Mouse (Mus musculus): ENCODE results near the gene Grid1. TPM values are rescaled to one million over a fixed set of nuclear protein-coding genes. Genes with fewer than 3 reads are reported as not detected.

Gene Grid1
- polyA plus RNA-seq, 1 experiment = not detected

- no peak overlapping the region for H3K4me3 ChIP-seq (ENCODE audit: insufficient read depth, low read depth, low read length)
- no peak overlapping the region for H3K27ac ChIP-seq (replicated peaks; ENCODE audit: low read depth, low read length)
Observed at GRCm38 (mm10) chr14:35519402-35519801, 699.5 kb downstream of the Grid1 start.

GRCm38 (mm10) chr14:35538835-35539234 is 718.9 kb downstream of the Grid1 start:
- Histone ChIP-seq H3K4me3 (ENCODE audit: insufficient read depth, low read depth, low read length) (no peak overlapping the region), H3K27ac (replicated peaks; ENCODE audit: low read depth, low read length) (no peak overlapping the region), H3K4me1 (ENCODE audit: control insufficient read depth, insufficient read depth, insufficient read length, low read length) (no peaks in the 10 kb centered on the region)

More at GRCm38 (mm10) chr14:35519402-35519801, 699.5 kb downstream of the Grid1 start:
- H3K4me1 ChIP-seq (ENCODE audit: control insufficient read depth, insufficient read depth, insufficient read length, low read length) = no peaks in the 10 kb centered on the region

- H3K4me3 ChIP-seq (ENCODE audit: insufficient read depth, low read depth, low read length) = no peak overlapping the region
- no peaks in the 10 kb centered on the region for H3K4me1 ChIP-seq (ENCODE audit: control insufficient read depth, insufficient read depth, insufficient read length, low read length)
- no peak overlapping the region for H3K27ac ChIP-seq (replicated peaks; ENCODE audit: low read depth, low read length)
Observed at GRCm38 (mm10) chr14:35541254-35541991, 721.5 kb downstream of the Grid1 start.

DNA sequence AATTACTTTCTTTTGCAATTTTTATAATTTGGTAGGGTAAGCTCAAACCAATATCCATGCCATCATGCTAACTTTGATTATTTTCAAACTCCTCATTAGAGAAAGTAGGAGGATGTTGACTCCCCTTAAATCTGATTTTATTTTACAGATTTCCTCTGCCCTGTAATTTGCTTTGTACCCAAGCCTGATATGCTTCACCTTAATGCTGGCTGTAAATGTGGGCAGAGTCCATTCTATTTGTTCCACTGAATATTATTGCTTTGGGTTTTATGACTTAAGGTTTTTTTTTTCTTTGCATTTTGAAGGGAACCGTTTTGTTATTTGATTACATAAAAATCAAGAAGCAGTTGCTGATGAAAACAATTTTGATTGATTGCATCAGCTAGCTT is 722.1 kb downstream of the Grid1 start:
- H3K4me1 ChIP-seq (ENCODE audit: control insufficient read depth, insufficient read depth, insufficient read length, low read length) = no peaks in the 10 kb centered on the region
- H3K27ac ChIP-seq (replicated peaks; ENCODE audit: low read depth, low read length) = no peak overlapping the region
- H3K4me3 ChIP-seq (ENCODE audit: insufficient read depth, low read depth, low read length) = no peak overlapping the region

- no peak overlapping the region for H3K27ac ChIP-seq (replicated peaks; ENCODE audit: low read depth, low read length)
Observed at GRCm38 (mm10) chr14:35554288-35554687, 734.4 kb downstream of the Grid1 start.

DNA sequence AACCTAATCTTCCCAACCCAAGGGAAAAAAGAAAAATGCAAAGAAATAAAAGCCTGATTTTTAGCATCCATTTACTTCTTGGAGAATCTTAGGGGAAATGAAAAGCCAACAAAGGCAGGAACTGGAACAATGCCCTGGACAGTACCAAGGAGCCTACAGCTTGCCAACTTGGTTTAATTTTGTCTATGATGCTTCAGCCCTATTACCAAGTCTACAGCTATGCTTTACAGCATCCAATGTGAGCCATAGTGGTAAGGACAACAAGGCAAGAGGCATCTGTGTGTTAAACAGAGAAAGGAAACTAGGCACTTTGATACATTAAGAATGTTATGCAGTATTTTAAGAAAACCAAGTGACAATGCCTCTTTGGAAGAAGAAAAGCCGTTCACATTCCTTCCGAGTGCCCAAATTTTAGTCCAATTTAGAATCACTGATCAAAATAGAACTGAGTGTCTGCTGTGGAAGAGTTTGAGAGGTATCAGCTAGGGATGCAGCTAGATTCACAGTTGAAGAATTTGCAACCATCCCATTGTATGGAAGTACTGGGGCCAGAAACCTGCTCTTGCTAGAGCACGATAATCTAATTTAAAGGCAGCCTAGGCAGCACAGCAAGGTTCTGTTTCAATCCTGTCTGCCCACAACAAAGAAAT is 741.5 kb downstream of the Grid1 start:
- no peak overlapping the region for H3K4me3 ChIP-seq (ENCODE audit: insufficient read depth, low read depth, low read length)
- no peak overlapping the region for H3K27ac ChIP-seq (replicated peaks; ENCODE audit: low read depth, low read length)
- H3K4me1 ChIP-seq (ENCODE audit: control insufficient read depth, insufficient read depth, insufficient read length, low read length) = no peaks in the 10 kb centered on the region

More at GRCm38 (mm10) chr14:35554288-35554687, 734.4 kb downstream of the Grid1 start:
- Histone ChIP-seq H3K4me3 (ENCODE audit: insufficient read depth, low read depth, low read length) (no peak overlapping the region), H3K4me1 (ENCODE audit: control insufficient read depth, insufficient read depth, insufficient read length, low read length) (no peaks in the 10 kb centered on the region)

DNA sequence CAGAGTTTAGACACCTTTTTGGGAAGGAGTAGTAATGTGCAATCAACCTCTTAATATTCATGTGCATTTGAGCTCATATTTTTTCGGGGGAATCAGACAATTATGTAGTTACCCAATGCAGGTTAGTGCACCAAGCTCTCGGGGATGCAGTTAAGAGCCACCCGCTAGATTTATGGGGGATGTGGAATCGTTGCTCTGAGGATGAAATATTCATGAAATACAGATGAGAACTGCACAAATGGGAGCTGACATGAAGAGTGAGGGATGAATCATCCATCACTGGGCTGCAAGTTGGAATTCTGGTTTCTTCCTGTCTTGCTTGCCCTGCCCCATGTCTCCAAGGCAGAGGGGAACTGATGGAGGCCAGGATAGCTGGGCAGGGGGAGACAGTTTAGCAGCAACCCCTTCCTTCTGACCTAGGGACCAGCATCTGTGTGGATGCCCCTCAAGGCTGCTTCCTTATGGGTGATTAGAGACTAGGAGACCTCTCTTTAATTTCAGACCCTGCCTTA is 753.1 kb downstream of the Grid1 start:
- H3K4me1 ChIP-seq (ENCODE audit: control insufficient read depth, insufficient read depth, insufficient read length, low read length) = no peaks in the 10 kb centered on the region
- H3K4me3 ChIP-seq (ENCODE audit: insufficient read depth, low read depth, low read length) = no peak overlapping the region
- no peak overlapping the region for H3K27ac ChIP-seq (replicated peaks; ENCODE audit: low read depth, low read length)

DNA sequence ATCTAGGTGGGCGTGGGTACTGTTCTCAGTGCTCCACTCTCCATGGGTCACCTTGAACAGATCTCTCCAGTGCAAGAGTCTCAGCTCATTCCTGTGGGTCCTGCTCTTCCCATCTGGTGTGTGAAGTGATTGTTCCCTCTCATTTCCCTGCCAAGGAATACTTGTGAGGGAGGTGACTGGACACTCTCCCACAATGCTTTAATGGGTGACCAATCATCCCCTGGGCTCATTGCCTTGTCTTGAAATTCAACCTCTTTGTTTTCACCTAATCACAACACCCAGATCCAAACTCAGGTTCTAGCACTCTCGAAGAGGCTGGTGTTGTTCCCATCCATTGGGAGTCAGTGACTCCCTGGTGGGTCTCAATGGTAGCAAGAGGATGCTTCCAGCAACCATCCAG is 754.6 kb downstream of the Grid1 start:
- Histone ChIP-seq H3K4me3 (ENCODE audit: insufficient read depth, low read depth, low read length) (no peak overlapping the region), H3K27ac (replicated peaks; ENCODE audit: low read depth, low read length) (no peak overlapping the region), H3K4me1 (ENCODE audit: control insufficient read depth, insufficient read depth, insufficient read length, low read length) (no peaks in the 10 kb centered on the region)

- H3K27ac ChIP-seq (replicated peaks; ENCODE audit: low read depth, low read length) = no peak overlapping the region
- H3K4me3 ChIP-seq (ENCODE audit: insufficient read depth, low read depth, low read length) = no peak overlapping the region
- no peaks in the 10 kb centered on the region for H3K4me1 ChIP-seq (ENCODE audit: control insufficient read depth, insufficient read depth, insufficient read length, low read length)
Observed at GRCm38 (mm10) chr14:35575285-35575684, 755.4 kb downstream of the Grid1 start.

DNA sequence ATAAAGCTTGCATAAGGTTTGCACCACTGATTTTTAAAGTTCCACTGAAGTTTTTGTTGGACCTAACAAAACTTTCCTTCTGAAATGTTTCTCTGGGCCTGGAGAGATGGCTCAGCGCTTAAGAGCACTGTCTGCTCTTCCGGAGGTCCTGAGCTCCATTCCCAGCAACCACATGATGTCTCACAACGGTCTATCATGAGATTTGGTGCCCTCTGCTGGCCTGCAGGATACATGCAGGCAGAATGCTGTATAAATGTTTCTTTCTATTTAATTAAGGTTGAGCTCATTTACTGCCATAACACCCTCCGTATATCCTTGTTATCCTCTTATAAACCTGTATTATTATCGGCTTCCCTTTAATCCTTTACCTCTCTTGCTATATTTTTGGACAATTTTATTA is 805.8 kb downstream of the Grid1 start:
- H3K27ac ChIP-seq (replicated peaks; ENCODE audit: low read depth, low read length) = no peak overlapping the region
- no peaks in the 10 kb centered on the region for H3K4me1 ChIP-seq (ENCODE audit: control insufficient read depth, insufficient read depth, insufficient read length, low read length)
- H3K4me3 ChIP-seq (ENCODE audit: insufficient read depth, low read depth, low read length) = no peak overlapping the region

Other genes starting within 250 kb of the Grid1 start
- 12.4 and 28.6 TPM in 2 replicates for gene Ldb3, start 231.4 kb upstream of the Grid1 start, polyA plus RNA-seq (2012; ENCODE audit: insufficient read depth, insufficient read length, missing spikeins)
- gene Opn4, start 220.0 kb upstream of the Grid1 start, polyA plus RNA-seq (2012; ENCODE audit: insufficient read depth, insufficient read length, missing spikeins) = not detected in 2 replicates
- 37.1 and 39.0 TPM in 2 replicates for gene Wapl, start 146.2 kb upstream of the Grid1 start, polyA plus RNA-seq (2012; ENCODE audit: insufficient read depth, insufficient read length, missing spikeins)

All from brown adipose tissue, adult 24 weeks (tissue).